Comparison of ENCODE assay signal across 9 mouse cellular contexts in the genomic region with DNA sequence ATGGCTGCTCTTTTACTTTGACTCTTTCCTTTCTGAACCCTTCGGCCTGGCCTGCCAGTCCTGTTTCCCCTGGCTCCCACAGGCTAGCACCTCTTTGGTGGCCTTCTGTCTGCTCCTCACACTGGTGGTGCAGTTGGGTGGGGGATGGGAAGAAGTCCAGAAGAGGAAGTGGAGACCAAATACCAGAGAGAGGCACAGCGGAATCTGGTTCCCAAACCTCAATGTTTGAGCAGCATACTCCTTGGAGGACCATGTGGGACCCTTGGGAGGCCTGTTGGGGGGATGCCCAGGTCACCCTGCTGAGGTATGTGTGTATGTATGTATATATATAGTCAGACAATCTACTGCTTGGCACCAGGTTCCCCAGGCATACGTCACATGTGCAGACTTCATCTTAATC. TPM values are rescaled to one million over a fixed set of nuclear protein-coding genes. Genes with fewer than 3 reads are reported as not detected.
DNase-seq lines count a peak whose midpoint lies in the region; ATAC-seq and TF ChIP-seq lines count a peak whose summit lies in the region.
"Had no signal": no experiment of that assay in that cellular context is flagged by ENCODE, and none has a peak within 500 bp of the region (broad histone marks: within the 10 kb centered on the region; RNA-seq: fewer than 3 reads in every experiment).

No protein-coding gene starts in this region.

- no peak for TF ChIP-seq POLR2A in bone marrow macrophage, adult 2 months (IDR thresholded peaks at IDR 0.05; ENCODE audit: borderline replicate concordance, low read depth, low read length)

- peak overlapping the region; percentile 93 for H3K27ac ChIP-seq in bone marrow macrophage, adult 2 months (ENCODE audit: insufficient read depth, low read depth, low read length)
- H3K27ac ChIP-seq in liver, embryonic 11.5 days (ENCODE audit: low read depth, low read length) = peak overlapping the region; percentile 83
- 0 out of 2 replicates have a peak overlapping the region, but pooled peaks have one; percentile 81 for H3K27ac ChIP-seq in stomach, embryonic 14.5 days (ENCODE audit: low read length)
- H3K27ac ChIP-seq in forebrain, embryonic 16.5 days (ENCODE audit: low read length) = no peak overlapping the region

- 50% methylated on average over 3 of the region's 3 CpGs for WGBS in liver, embryonic 11.5 days
- WGBS in stomach, embryonic 14.5 days = 76% methylated on average over 3 of the region's 3 CpGs
- WGBS in forebrain, embryonic 16.5 days = 83% methylated on average over 3 of the region's 3 CpGs

- H3K9ac ChIP-seq in liver, embryonic 11.5 days (ENCODE audit: low read depth, low read length) = no peak overlapping the region
- H3K9ac ChIP-seq in stomach, embryonic 14.5 days (replicated peaks; ENCODE audit: low read depth, low read length) = no peak overlapping the region
- no peak overlapping the region for H3K9ac ChIP-seq in forebrain, embryonic 16.5 days (replicated peaks; ENCODE audit: low read depth, low read length)

- peaks cover 30% of the 10 kb centered on the region for H3K4me1 ChIP-seq in bone marrow macrophage, adult 2 months (ENCODE audit: control insufficient read depth, insufficient read depth, low read length)
- peaks cover 27% of the 10 kb centered on the region for H3K4me1 ChIP-seq in liver, embryonic 11.5 days (replicated peaks; ENCODE audit: control insufficient read depth, insufficient read depth, low read length)
- peaks cover 33% of the 10 kb centered on the region for H3K4me1 ChIP-seq in stomach, embryonic 14.5 days (ENCODE audit: control insufficient read depth, insufficient read depth, low read length)
- no peaks in the 10 kb centered on the region for H3K4me1 ChIP-seq in forebrain, embryonic 16.5 days (replicated peaks; ENCODE audit: control insufficient read depth, insufficient read depth, low read length)

- ATAC-seq in liver, embryonic 11.5 days (replicated peaks; ENCODE audit: low FRiP score) = no peak
- ATAC-seq in stomach, embryonic 14.5 days (ENCODE audit: insufficient number of reproducible peaks, insufficient read depth, low FRiP score, low read depth) = no peak
- ATAC-seq in forebrain, embryonic 16.5 days = no peak

- DNase-seq in layer of hippocampus, adult 11-12 months (ENCODE audit: low spot score) = peak; percentile 54
- DNase-seq in layer of hippocampus, adult 8-10 months (ENCODE audit: low spot score in 2 of 2) = no peak
- DNase-seq in liver, embryonic 11.5 days (ENCODE audit: low spot score) = no peak
- no peak for DNase-seq in adrenal gland, adult 18-20 months (ENCODE audit: low spot score in 2 of 2)
- no peak for DNase-seq in cerebellum, adult 11 months

- H3K4me2 ChIP-seq in liver, embryonic 11.5 days = peak overlapping the region; percentile 35; the same call in 1 of the 2 replicates
- no peak overlapping the region for H3K4me2 ChIP-seq in stomach, embryonic 14.5 days (replicated peaks; ENCODE audit: low read depth, low read length)
- no peak overlapping the region for H3K4me2 ChIP-seq in forebrain, embryonic 16.5 days (ENCODE audit: low read length)

- H3K9me3 ChIP-seq in liver, embryonic 11.5 days (ENCODE audit: control insufficient read depth, low read length) = no peaks in the 10 kb centered on the region
- H3K9me3 ChIP-seq in stomach, embryonic 14.5 days (ENCODE audit: control insufficient read depth, low read depth, low read length) = peaks cover 2% of the 10 kb centered on the region; the same call in 1 of the 2 replicates
- no peaks in the 10 kb centered on the region for H3K9me3 ChIP-seq in forebrain, embryonic 16.5 days (ENCODE audit: control insufficient read depth, low read length)

- peak overlapping the region; percentile 21; the same call in 1 of the 2 replicates for H3K4me3 ChIP-seq in bone marrow macrophage, adult 2 months (ENCODE audit: insufficient read depth, low read length)
- H3K4me3 ChIP-seq in liver, embryonic 11.5 days (ENCODE audit: low read depth, low read length) = no peak overlapping the region
- no peak overlapping the region for H3K4me3 ChIP-seq in stomach, embryonic 14.5 days (ENCODE audit: low read depth, low read length)
- no peak overlapping the region for H3K4me3 ChIP-seq in forebrain, embryonic 16.5 days (replicated peaks; ENCODE audit: low read length)

- no peaks in the 10 kb centered on the region for H3K27me3 ChIP-seq in liver, embryonic 11.5 days (replicated peaks; ENCODE audit: control insufficient read depth, insufficient read depth, low read length)
- no peaks in the 10 kb centered on the region for H3K27me3 ChIP-seq in stomach, embryonic 14.5 days (ENCODE audit: control insufficient read depth, insufficient read depth, low read length)
- H3K27me3 ChIP-seq in forebrain, embryonic 16.5 days (replicated peaks; ENCODE audit: control insufficient read depth, insufficient read depth, low read length) = no peaks in the 10 kb centered on the region

- no peaks in the 10 kb centered on the region for H3K36me3 ChIP-seq in liver, embryonic 11.5 days (ENCODE audit: control insufficient read depth, insufficient read depth, low read length)
- H3K36me3 ChIP-seq in stomach, embryonic 14.5 days (ENCODE audit: control insufficient read depth, insufficient read depth, low read length) = no peaks in the 10 kb centered on the region
- no peaks in the 10 kb centered on the region for H3K36me3 ChIP-seq in forebrain, embryonic 16.5 days (ENCODE audit: control insufficient read depth, insufficient read depth)

- TF ChIP-seq CTCF in bone marrow macrophage, adult 2 months (IDR thresholded peaks at IDR 0.05; ENCODE audit: low read depth, low read length) = no peak

RNA-seq across cellular contexts. Expression of gene Gm17334, which starts 21.0 kb away (rescaled TPM):
- total RNA-seq in layer of hippocampus, adult 8-10 months (2022) = 1 to 10 TPM; 1.1 to 2.4 (median 1.9) TPM
- polyA plus RNA-seq in bone marrow macrophage, adult 2 months (2012; ENCODE audit: insufficient read depth, insufficient read length, missing spikeins) = not detected in 2 replicates
- polyA plus RNA-seq in liver, embryonic 11.5 days (2014; fragmentation: Nextera tagmentation; extraction: Ambion mirVana) = not detected in 2 replicates
- polyA plus RNA-seq in stomach, embryonic 14.5 days (2014; fragmentation: Nextera tagmentation; extraction: Ambion mirVana) = 0.46 TPM in 1 of 2 replicates, not detected in the other
- polyA plus RNA-seq in forebrain, embryonic 16.5 days (2015; fragmentation: Nextera tagmentation; extraction: Ambion mirVana) = 0.24 TPM in 1 of 2 replicates, not detected in the other
- total RNA-seq in adrenal gland, adult 18-20 months (2021) = under 1 TPM in 1 of 2 experiments, not detected in 1; 0.80 TPM
- polyA plus RNA-seq: heart, postnatal 0 days had no signal

RNA-seq across cellular contexts. Expression of gene Irf1, which starts 24.2 kb away (rescaled TPM):
- total RNA-seq in layer of hippocampus, adult 8-10 months (2022) = 10 to 100 TPM in 3 of 4 experiments, 1 to 10 TPM in 1; 9.7 to 12.9 (median 11.0) TPM
- 84.8 and 89.6 TPM in 2 replicates for polyA plus RNA-seq in bone marrow macrophage, adult 2 months (2012; ENCODE audit: insufficient read depth, insufficient read length, missing spikeins)
- 8.4 and 8.7 TPM in 2 replicates for polyA plus RNA-seq in liver, embryonic 11.5 days (2014; fragmentation: Nextera tagmentation; extraction: Ambion mirVana)
- 19.3 and 21.6 TPM in 2 replicates for polyA plus RNA-seq in stomach, embryonic 14.5 days (2014; fragmentation: Nextera tagmentation; extraction: Ambion mirVana)
- 2.5 and 3.4 TPM in 2 replicates for polyA plus RNA-seq in forebrain, embryonic 16.5 days (2015; fragmentation: Nextera tagmentation; extraction: Ambion mirVana)
- 10 to 100 TPM; 21.2 to 44.2 TPM for total RNA-seq in adrenal gland, adult 18-20 months (2021)
